Mouse (Mus musculus): ENCODE measurements around the gene Taar7f. TPM values are rescaled to one million over a fixed set of nuclear protein-coding genes. Genes with fewer than 3 reads are reported as not detected.
"Not testable (repeated sequence)": the region's sequence is repeated elsewhere in the genome, so short reads cannot be mapped to it uniquely, and the experiment has no call there.

The Taar7f gene
- polyA plus RNA-seq, 1 experiment: not detected

DNA sequence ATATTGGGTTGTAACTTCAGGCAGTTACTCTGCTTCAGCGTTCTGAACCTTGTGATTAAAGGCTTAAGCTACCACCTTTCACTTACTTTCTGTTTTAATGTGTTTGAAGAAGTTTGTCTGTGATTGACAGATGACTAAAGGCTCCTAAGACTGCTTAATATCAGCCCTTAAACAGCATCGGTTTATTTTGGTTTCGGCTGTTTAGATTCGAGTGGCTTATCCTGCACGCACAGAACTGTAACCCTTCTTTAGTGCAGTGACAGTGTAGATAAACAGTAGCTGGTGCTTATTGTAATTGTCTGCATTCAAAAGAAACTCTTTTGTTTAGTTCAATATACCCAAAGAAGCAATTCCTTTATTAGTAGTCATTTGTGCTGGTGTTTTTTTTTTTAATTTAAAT, 2.7 kb downstream of the Taar7f start:
- H3K36me3 ChIP-seq (ENCODE audit: control insufficient read depth, insufficient read depth): no peaks in the 10 kb centered on the region
- TF ChIP-seq MAX (IDR thresholded peaks at IDR 0.05; ENCODE audit: low read depth): no peak
- H3ac ChIP-seq (ENCODE audit: control insufficient read depth, insufficient read length): no peak overlapping the region
- no peaks in the 10 kb centered on the region for H3K79me2 ChIP-seq (ENCODE audit: control insufficient read depth, insufficient read depth)
- H3K4me3 ChIP-seq: no peak overlapping the region
- no peak overlapping the region for H3K4me2 ChIP-seq (ENCODE audit: low read depth)
- H3K27me3 ChIP-seq (ENCODE audit: control insufficient read depth, insufficient read depth, insufficient read length): no peaks in the 10 kb centered on the region

DNA sequence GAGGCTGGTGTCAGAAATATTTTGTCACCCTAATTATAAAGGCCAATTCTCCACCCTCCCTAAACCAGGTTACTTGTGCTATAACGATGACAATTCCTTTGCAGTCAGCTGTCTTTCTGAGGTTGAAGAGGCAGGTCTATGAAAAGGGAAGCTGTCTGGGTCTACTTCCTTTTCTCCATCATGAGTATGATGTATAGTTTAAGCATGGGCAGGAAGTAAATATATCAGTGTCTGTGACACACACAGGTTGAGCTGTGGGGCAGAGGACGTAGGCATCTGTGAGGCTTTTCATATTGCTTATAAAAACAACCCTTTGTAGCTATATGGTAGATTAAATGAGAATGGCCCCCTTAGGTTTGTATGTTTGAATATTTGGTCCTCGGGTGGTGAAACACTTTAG, 9.7 kb downstream of the Taar7f start:
- TF ChIP-seq CEBPB (IDR thresholded peaks at IDR 0.05; ENCODE audit: insufficient read depth, poor library complexity, severe bottlenecking) (no peak), USF1 (IDR thresholded peaks at IDR 0.05; ENCODE audit: low read depth) (no peak), REST (IDR thresholded peaks at IDR 0.05; ENCODE audit: insufficient read depth, insufficient read length) (no peak), MYOG (IDR thresholded peaks at IDR 0.05; ENCODE audit: control insufficient read depth in 1 of 3, insufficient read depth in 1 of 3, insufficient read length in 2 of 3, low read depth in 2 of 3) (no peak), E2F4 (IDR thresholded peaks at IDR 0.05; ENCODE audit: insufficient read depth) (no peak), MAX (IDR thresholded peaks at IDR 0.05; ENCODE audit: low read depth) (no peak), MYOD1 (IDR thresholded peaks at IDR 0.05; ENCODE audit: control insufficient read depth in 1 of 3, insufficient read length in 2 of 3, low read depth in 2 of 3) (no peak), TCF3 (IDR thresholded peaks at IDR 0.05; ENCODE audit: insufficient read length, low read depth) (no peak), SRF (IDR thresholded peaks at IDR 0.05; ENCODE audit: control insufficient read depth, insufficient read length, low read depth) (no peak), POLR2A (IDR thresholded peaks at IDR 0.05; ENCODE audit: insufficient read length, low read depth) (no peak), POLR2AphosphoS2 (IDR thresholded peaks at IDR 0.05; ENCODE audit: insufficient read length, low read depth) (no peak), TCF12 (IDR thresholded peaks at IDR 0.05; ENCODE audit: insufficient read depth, poor library complexity, severe bottlenecking) (no peak)
- Histone ChIP-seq H3K36me3 (ENCODE audit: control insufficient read depth, insufficient read depth) (no peaks in the 10 kb centered on the region), H3ac (ENCODE audit: control insufficient read depth, insufficient read length) (no peak overlapping the region), H3K4me3 (no peak overlapping the region), H3K4me2 (ENCODE audit: low read depth) (no peak overlapping the region), H3K79me2 (ENCODE audit: control insufficient read depth, insufficient read depth) (no peaks in the 10 kb centered on the region), H3K27me3 (ENCODE audit: control insufficient read depth, insufficient read depth, insufficient read length) (no peaks in the 10 kb centered on the region)

DNA sequence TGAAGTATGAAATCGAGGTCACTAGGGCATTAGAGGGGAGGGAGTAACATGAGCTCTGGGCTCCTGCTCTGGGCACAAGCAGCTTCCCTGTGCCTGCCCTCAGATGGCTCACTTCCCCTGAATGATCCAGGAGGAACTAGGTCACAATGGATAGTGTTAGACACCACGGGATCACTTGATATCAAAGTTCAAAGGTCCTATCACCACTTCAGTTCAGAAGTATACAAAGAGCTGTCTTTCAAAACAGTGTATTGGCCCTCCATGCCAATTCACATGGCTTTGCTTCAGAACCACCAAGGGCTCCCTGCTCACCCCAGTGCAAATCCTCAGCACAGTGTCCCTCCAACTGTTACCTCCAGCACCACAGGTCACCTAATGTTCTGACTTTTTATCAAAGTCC, 25.4 kb downstream of the Taar7f start:
- H3K27me3 ChIP-seq (ENCODE audit: control insufficient read depth, insufficient read depth, insufficient read length); H3ac ChIP-seq (ENCODE audit: control insufficient read depth, insufficient read length); H3K4me2 ChIP-seq (ENCODE audit: low read depth); H3K4me3 ChIP-seq; H3K36me3 ChIP-seq (ENCODE audit: control insufficient read depth, insufficient read depth); H3K79me2 ChIP-seq (ENCODE audit: control insufficient read depth, insufficient read depth): not testable (repeated sequence)

DNA sequence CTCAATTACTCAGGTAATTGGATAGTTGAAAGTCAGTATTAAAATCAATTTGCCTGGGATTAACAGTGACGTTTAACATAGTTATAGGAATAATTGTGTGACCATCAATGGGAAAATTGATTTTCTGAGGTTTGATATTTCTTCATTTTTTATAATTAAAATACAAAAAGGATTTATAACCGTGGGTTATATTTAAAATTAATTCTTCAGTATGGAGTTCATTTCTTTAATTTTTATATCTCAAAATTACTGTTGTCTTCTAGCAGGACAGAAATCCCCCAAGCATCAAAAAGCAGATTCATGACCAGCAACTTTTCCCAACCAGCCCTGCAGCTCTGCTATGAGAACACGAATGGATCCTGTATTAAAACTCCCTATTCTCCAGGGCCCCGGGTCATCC, 26.9 kb downstream of the Taar7f start, which contains the start of gene Taar8a:
Gene Taar8a, plus strand, starts transcription at position 301 of the 400 bp plus-strand sequence.
- H3K79me2 ChIP-seq (ENCODE audit: control insufficient read depth, insufficient read depth): not testable (repeated sequence)

DNA sequence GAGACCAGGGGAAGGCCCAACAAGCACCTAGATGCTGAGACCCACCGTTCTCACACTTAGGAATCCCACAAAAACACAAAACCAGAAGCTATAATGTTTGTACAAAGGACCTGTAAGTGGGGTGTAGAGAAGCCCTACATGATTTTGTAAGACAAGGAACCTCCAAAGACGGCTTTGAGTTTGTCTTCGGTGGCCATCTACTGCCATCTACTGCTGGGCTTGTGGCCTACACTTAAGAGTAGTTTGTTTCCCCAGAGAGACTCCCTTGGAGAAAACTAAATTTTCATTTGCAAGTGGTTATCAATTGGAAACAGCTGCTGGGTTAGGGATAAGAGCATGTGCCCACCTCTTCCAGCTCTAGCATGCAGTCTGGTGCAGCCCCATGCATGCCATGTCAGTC, 30.9 kb downstream of the Taar7f start:
- H3K4me2 ChIP-seq (ENCODE audit: low read depth): no peak overlapping the region
- H3K4me3 ChIP-seq: no peak overlapping the region
- H3ac ChIP-seq (ENCODE audit: control insufficient read depth, insufficient read length): no peak overlapping the region
- no peaks in the 10 kb centered on the region for H3K36me3 ChIP-seq (ENCODE audit: control insufficient read depth, insufficient read depth)
- no peak for TF ChIP-seq POLR2AphosphoS2 (IDR thresholded peaks at IDR 0.05; ENCODE audit: insufficient read length, low read depth)
- TF ChIP-seq MYOG (IDR thresholded peaks at IDR 0.05; ENCODE audit: control insufficient read depth in 1 of 3, insufficient read depth in 1 of 3, insufficient read length in 2 of 3, low read depth in 2 of 3): no peak
- no peak for TF ChIP-seq TCF3 (IDR thresholded peaks at IDR 0.05; ENCODE audit: insufficient read length, low read depth)
- no peak for TF ChIP-seq MAX (IDR thresholded peaks at IDR 0.05; ENCODE audit: low read depth)
- TF ChIP-seq TCF12 (IDR thresholded peaks at IDR 0.05; ENCODE audit: insufficient read depth, poor library complexity, severe bottlenecking): no peak
- no peak for TF ChIP-seq MYOD1 (IDR thresholded peaks at IDR 0.05; ENCODE audit: control insufficient read depth in 1 of 3, insufficient read length in 2 of 3, low read depth in 2 of 3)
- no peak for TF ChIP-seq USF1 (IDR thresholded peaks at IDR 0.05; ENCODE audit: low read depth)
- peaks cover under 1% of the 10 kb centered on the region for H3K27me3 ChIP-seq (ENCODE audit: control insufficient read depth, insufficient read depth, insufficient read length)
- H3K79me2 ChIP-seq (ENCODE audit: control insufficient read depth, insufficient read depth): no peaks in the 10 kb centered on the region

More for the DNA sequence above, 26.9 kb downstream of the Taar7f start, which contains the start of gene Taar8a:
- H3K36me3 ChIP-seq (ENCODE audit: control insufficient read depth, insufficient read depth); H3K4me3 ChIP-seq; H3K4me2 ChIP-seq (ENCODE audit: low read depth); H3ac ChIP-seq (ENCODE audit: control insufficient read depth, insufficient read length); H3K27me3 ChIP-seq (ENCODE audit: control insufficient read depth, insufficient read depth, insufficient read length): not testable (repeated sequence)

DNA sequence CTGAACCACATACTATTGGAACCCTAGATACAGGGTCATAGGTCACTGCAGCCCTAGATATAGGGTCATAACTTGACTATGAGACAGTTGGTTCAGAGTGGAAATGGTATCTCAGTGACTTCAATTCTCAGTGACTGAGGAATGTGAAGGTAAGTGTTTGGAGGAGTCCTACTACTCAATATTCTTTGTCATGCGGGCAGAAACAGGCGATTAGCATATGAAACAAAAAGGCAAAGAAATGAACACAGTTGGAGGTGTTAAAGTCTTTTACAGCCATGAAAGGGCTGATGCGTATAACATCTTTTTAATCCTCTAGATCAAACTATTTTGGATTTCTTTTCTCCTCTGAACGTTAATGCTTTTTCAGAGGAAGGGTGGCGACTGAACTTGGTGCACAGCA, 36.6 kb downstream of the Taar7f start:
- Histone ChIP-seq H3K27me3 (ENCODE audit: control insufficient read depth, insufficient read depth, insufficient read length) (peaks cover 5% of the 10 kb centered on the region), H3ac (ENCODE audit: control insufficient read depth, insufficient read length) (no peak overlapping the region), H3K79me2 (ENCODE audit: control insufficient read depth, insufficient read depth) (no peaks in the 10 kb centered on the region), H3K4me2 (ENCODE audit: low read depth) (no peak overlapping the region), H3K4me3 (no peak overlapping the region), H3K36me3 (ENCODE audit: control insufficient read depth, insufficient read depth) (no peaks in the 10 kb centered on the region)
- TF ChIP-seq TCF3 (IDR thresholded peaks at IDR 0.05; ENCODE audit: insufficient read length, low read depth) (no peak), MYOG (IDR thresholded peaks at IDR 0.05; ENCODE audit: control insufficient read depth in 1 of 3, insufficient read depth in 1 of 3, insufficient read length in 2 of 3, low read depth in 2 of 3) (no peak), TCF12 (IDR thresholded peaks at IDR 0.05; ENCODE audit: insufficient read depth, poor library complexity, severe bottlenecking) (no peak), REST (IDR thresholded peaks at IDR 0.05; ENCODE audit: insufficient read depth, insufficient read length) (no peak), CEBPB (IDR thresholded peaks at IDR 0.05; ENCODE audit: insufficient read depth, poor library complexity, severe bottlenecking) (no peak), MYOD1 (IDR thresholded peaks at IDR 0.05; ENCODE audit: control insufficient read depth in 1 of 3, insufficient read length in 2 of 3, low read depth in 2 of 3) (no peak), MAX (IDR thresholded peaks at IDR 0.05; ENCODE audit: low read depth) (no peak), POLR2A (IDR thresholded peaks at IDR 0.05; ENCODE audit: insufficient read length, low read depth) (no peak), SRF (IDR thresholded peaks at IDR 0.05; ENCODE audit: control insufficient read depth, insufficient read length, low read depth) (no peak), USF1 (IDR thresholded peaks at IDR 0.05; ENCODE audit: low read depth) (no peak), E2F4 (IDR thresholded peaks at IDR 0.05; ENCODE audit: insufficient read depth) (no peak), POLR2AphosphoS2 (IDR thresholded peaks at IDR 0.05; ENCODE audit: insufficient read length, low read depth) (no peak)

Data from myocyte (in vitro differentiated cells).